Mouse (Mus musculus) testis, adult 2 months (tissue): ENCODE measurements around the gene Dis3l2. TPM values are rescaled to one million over a fixed set of nuclear protein-coding genes. Genes with fewer than 3 reads are reported as not detected.

Experiments
- H3K27ac ChIP-seq: fragments of 200-500 bp; 2 replicates; pipeline ENCODE4 v1.5.1; 2012; ENCODE audit warnings: low read depth, low read length; ENCODE audit not compliant: control insufficient read depth, insufficient read depth
- H3K27me3 ChIP-seq: fragments of 200-500 bp; 2 replicates; pipeline ENCODE4 v1.6.1; 2012; ENCODE audit warnings: mild to moderate bottlenecking, low read length, moderate library complexity; ENCODE audit not compliant: control insufficient read depth, insufficient read depth
- H3K36me3 ChIP-seq: fragments of 200-500 bp; 2 replicates; pipeline ENCODE4 v1.6.1; 2012; ENCODE audit warnings: mild to moderate bottlenecking, low read length; ENCODE audit not compliant: control insufficient read depth, insufficient read depth
- H3K4me1 ChIP-seq: fragments of 200-500 bp; 2 replicates; pipeline ENCODE4 v1.6.1; 2012; ENCODE audit warnings: low read length; ENCODE audit not compliant: control insufficient read depth, insufficient read depth
- H3K4me3 ChIP-seq: fragments of 200-500 bp; 2 replicates; pipeline ENCODE4 v1.5.1; 2012; ENCODE audit warnings: low read depth, mild to moderate bottlenecking, low read length, moderate library complexity, mixed read lengths; ENCODE audit not compliant: control insufficient read depth
- CTCF ChIP-seq: fragments of 200-500 bp; IDR thresholded peaks from 2 replicates; pipeline ENCODE4 v1.5.1; 2012; ENCODE audit warnings: low read depth, mild to moderate bottlenecking, inconsistent platforms, low read length, moderate library complexity; ENCODE audit not compliant: control insufficient read depth, insufficient read depth, insufficient replicate concordance
- POLR2A ChIP-seq: fragments of 200-500 bp; IDR thresholded peaks from 2 replicates; pipeline ENCODE4 v1.6.1; 2012; ENCODE audit warnings: low read depth, mild to moderate bottlenecking, inconsistent platforms, low read length, moderate library complexity; ENCODE audit not compliant: control insufficient read depth
- polyA plus RNA-seq: library from polyadenylated mRNA; depleted of rRNA; stranded (reverse); fragments of >200 nt; gene quantifications from 2 replicates; pipeline ENCODE4 v1.2.3, GENCODE M21; 2012; rRNA removed

Dis3l2 gene
- polyA plus RNA-seq, result 27.5 and 29.4 TPM in 2 replicates

DNA sequence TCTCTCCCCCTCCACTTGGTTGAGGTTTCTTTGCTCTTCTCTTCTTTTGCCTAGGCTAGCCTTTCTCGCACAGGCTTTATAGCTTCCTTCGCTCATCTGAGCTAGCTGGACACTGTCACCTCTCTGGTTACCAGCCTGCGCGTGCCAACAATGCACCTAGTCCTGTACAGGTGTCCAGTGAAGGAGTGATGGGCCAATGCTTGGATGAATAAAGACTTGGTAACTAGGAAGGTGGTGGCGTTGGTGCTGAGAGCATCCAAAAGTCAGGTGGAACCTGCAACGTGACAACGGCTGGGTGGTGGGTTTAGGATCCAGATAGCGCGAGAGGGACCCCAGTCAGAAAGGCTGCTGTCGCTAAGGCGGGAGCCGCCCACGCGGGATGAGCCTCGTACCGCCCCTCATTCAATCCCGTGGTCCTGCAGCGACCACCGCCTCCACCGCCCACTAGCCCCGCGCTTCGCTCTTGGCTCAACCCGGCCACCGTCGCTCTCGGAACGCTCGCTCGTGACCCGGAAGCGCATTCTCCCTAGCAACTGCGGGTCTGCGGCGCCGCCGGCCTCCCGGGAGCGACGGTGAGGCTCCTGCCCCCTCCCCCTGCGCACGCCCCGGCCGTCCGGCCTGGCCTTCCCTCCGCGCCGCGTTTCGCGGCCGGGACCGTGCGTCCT lies at the start of gene Dis3l2:
Dis3l2 (plus strand) TSS at position 509 of the 665 bp plus-strand sequence.
- Histone ChIP-seq H3K27ac (peak within 1 kb of the TSS; percentile 84), H3K4me3 (peak within 1 kb of the TSS; percentile 93)
- peak; percentile 93 for TF ChIP-seq POLR2A
- no peak for TF ChIP-seq CTCF

DNA sequence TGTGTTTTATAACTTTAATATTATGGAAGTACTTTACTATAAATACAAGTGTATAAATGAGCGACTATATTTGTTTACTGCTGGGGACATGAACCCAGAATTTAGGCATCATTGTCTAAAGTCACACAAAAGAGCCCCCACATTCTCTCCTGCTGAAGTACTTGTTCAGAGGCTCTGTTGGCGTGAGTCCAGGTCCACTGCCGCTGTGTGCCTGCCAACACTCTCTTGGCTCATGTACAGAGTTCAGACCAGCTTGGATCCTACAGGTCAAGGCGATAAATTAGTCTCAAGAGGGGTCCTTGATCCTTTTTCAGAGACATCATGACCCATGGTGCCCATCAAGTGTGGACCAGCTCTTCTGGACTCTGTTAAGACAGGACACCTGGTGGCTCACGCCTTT lies 46.5 kb upstream of the Dis3l2 start:
- Histone ChIP-seq H3K36me3 (no peaks in the 10 kb centered on the region), H3K27me3 (no peaks in the 10 kb centered on the region), H3K27ac (no peak overlapping the region), H3K4me3 (no peak overlapping the region), H3K4me1 (no peaks in the 10 kb centered on the region; the same call in 1 of the 2 replicates)
- TF ChIP-seq CTCF, result no peak
- TF ChIP-seq POLR2A, result no peak

More for the DNA sequence above, at the start of gene Dis3l2:
- H3K4me1 ChIP-seq, result peaks cover 5% of the 10 kb centered on the region
- H3K27me3 ChIP-seq, result no peaks in the 10 kb centered on the region
- H3K36me3 ChIP-seq, result no peaks in the 10 kb centered on the region

DNA sequence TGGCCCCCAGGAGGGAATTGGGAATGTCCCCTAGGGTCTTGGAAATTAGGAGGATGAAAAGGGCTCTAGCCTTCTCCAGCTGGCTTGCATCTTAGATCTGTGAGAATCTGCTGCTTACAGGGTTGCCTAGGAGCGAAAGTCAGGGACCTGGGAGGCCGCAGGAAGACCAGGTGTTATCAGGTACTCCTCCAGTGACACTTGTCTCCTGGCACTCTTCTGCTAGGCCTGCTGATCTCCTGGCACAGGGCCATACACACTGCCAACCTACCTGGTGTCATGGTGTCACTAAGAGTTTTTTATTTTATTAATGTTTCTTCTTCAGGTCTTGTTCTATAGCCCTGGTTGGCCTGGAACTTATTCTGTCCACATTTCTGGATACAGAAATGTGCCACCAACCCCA lies 38.5 kb upstream of the Dis3l2 start:
- Histone ChIP-seq H3K4me1 (peaks cover 5% of the 10 kb centered on the region), H3K36me3 (no peaks in the 10 kb centered on the region), H3K27ac (no peak overlapping the region), H3K4me3 (no peak overlapping the region), H3K27me3 (no peaks in the 10 kb centered on the region)
- TF ChIP-seq CTCF (no peak), POLR2A (no peak)

DNA sequence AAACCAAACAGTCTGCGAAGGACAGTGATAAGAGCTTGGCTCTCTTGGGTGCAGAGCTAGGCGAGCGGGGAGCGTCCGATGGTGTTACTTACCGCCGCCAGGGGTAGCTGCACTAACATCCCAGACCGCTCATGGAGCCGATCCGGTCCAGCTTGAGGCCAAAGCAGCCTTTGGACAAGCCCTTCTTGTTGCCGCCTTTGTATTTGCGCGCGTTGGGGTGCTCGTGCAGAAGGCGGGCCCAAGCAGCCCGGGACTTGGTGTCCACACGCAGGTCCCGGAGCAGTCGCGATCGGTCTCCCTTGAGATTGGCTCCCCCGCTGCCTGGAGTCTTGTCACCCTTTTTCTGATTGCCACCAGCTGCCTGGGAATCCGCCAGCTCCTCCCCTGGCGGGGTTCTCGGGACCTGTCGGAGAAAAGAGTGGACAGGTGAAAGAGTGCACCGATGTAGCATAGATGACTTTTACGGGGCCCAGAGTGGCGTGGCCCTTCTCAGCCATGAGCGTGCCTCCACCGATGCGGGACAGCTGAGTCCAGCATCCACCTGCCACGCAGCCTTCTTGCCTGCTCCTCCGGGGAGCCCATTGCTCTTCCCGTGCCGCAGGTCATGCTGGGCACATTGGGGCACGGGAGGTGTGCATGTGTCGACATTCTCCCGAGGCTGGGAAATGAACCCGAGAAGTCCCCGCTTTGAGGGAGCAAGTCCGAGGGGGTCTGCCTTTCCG lies 33.9 kb upstream of the Dis3l2 start:
- peaks cover 12% of the 10 kb centered on the region for H3K4me1 ChIP-seq
- H3K36me3 ChIP-seq, result no peaks in the 10 kb centered on the region
- H3K27ac ChIP-seq, result no peak overlapping the region
- H3K4me3 ChIP-seq, result peak overlapping the region; percentile 62
- TF ChIP-seq CTCF (peak; percentile 74; the same call in 1 of the 2 replicates), POLR2A (no peak)
- H3K27me3 ChIP-seq, result no peaks in the 10 kb centered on the region

DNA sequence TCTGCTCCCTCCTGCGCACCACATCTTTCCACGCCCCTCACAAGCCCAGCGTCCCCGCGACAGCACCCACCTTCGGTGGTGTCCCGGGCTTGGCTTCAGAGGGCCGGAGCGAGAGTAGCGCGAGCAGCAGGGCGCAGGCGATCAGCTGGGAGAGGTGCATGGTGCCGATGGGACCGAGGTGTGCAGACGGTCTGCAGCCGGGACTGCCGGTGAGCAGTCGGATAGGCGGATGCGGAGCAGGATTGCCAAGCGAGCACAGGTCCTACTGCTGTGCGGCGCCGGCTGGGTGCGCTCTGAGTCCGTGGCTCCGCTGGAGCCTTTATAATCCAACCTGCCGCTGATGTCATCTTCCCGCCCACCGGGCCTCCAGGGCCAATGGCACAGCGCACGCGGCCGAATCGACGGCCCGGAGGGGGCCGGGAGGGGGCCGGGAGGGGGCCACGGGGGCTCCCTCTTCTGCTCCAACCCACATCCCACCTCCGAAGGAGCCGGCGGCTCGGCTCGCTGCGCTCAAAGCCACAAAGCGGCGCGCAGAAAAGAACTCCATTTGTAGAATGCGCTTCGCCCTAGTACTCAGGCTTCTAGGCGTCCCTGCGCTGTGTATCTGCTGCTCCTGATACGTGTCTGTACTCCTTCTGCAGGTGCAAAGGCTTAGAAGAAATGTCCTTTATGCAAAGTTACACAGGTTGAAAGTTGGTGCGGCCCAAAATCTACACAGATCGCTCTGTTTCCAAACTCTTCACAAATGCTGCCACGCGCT lies 33.1 kb upstream of the Dis3l2 start, which contains the start of gene Nppc:
Nppc (minus strand) TSS at position 293 of the 760 bp plus-strand sequence.
- no peaks in the 10 kb centered on the region for H3K36me3 ChIP-seq
- no peaks in the 10 kb centered on the region for H3K27me3 ChIP-seq
- peaks cover 17% of the 10 kb centered on the region for H3K4me1 ChIP-seq
- H3K27ac ChIP-seq, result no peak within 1 kb of the TSS
- peak within 1 kb of the TSS; percentile 62 for H3K4me3 ChIP-seq
- TF ChIP-seq POLR2A (no peak), CTCF (no peak)

DNA sequence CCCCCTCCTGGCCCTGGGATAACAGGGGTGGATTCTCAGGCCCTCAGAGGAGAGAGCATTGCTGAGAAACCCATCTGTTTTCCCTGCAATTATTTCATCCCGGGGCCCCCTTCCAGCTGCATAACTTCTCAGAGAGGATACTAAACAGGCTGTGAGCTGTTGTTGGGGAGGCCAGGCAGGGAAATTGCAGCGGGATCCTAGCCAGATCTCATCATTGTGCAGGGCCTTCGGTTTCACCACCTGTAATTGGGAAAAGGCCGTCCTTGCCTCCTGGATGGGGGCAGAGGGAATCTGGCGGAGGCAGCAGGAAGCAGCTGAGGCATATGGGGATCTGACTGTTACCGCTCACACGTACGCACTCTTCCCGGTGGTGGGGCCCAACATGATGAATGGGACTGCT lies 29.2 kb upstream of the Dis3l2 start:
- Histone ChIP-seq H3K4me1 (peaks cover 17% of the 10 kb centered on the region), H3K36me3 (no peaks in the 10 kb centered on the region), H3K27me3 (no peaks in the 10 kb centered on the region), H3K4me3 (no peak overlapping the region), H3K27ac (no peak overlapping the region)
- no peak for TF ChIP-seq CTCF
- TF ChIP-seq POLR2A, result no peak

DNA sequence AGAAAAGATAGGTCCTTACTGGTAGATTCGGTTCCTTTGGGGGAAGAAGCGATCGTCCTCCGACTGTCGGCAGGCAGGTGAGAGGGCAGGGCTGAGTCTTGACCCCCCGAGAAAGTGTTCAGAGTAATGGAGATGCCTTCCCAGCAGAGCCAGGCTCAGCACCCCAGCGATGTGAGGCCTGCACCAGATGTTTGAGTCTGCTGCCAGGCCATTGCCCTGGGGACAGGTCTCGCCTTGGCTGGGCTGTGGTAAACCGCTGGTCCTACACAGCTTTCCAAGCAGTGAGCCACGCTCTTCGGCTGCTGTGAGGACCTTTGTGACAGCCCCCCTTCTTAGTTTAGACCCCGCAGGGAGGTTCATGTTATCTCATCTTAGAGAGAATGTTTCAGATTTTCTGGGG lies 28.5 kb upstream of the Dis3l2 start:
- Histone ChIP-seq H3K27me3 (no peaks in the 10 kb centered on the region), H3K36me3 (no peaks in the 10 kb centered on the region), H3K4me1 (peaks cover 12% of the 10 kb centered on the region), H3K27ac (no peak overlapping the region), H3K4me3 (no peak overlapping the region)
- TF ChIP-seq CTCF (no peak), POLR2A (no peak)

DNA sequence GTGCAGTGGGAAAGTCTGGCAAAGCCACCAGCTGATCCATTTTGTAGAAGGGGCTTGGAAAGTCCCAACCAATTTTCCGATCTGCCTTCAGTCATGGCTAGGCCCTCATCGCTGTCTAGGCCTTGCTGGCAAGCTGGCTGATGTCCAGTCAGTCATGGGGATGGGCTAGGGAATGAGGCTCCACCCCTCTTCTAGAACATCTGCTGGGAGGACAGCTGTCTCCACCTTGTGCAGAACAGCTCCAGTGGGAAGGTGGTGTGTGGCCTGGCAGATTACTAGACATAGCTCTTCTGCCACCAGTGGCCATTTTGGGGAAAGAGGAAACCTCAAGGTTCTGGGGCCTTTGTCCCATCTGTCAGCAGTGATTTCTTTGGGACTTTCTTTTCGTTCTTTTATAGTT lies 26.0 kb upstream of the Dis3l2 start:
- Histone ChIP-seq H3K36me3 (no peaks in the 10 kb centered on the region), H3K4me3 (no peak overlapping the region), H3K4me1 (peaks cover 9% of the 10 kb centered on the region), H3K27me3 (no peaks in the 10 kb centered on the region), H3K27ac (no peak overlapping the region)
- TF ChIP-seq POLR2A, result no peak
- no peak for TF ChIP-seq CTCF
